Mouse (Mus musculus) embryonic facial prominence, embryonic 13.5 days (tissue): ENCODE data around the gene Mctp1. TPM values are rescaled to one million over a fixed set of nuclear protein-coding genes. Genes with fewer than 3 reads are reported as not detected.
A peak's percentile ranks its signal among the peaks of the same experiment; 100 is the strongest.
"Not testable (repeated sequence)": the region's sequence is repeated elsewhere in the genome, so short reads cannot be mapped to it uniquely, and the experiment has no call there.

ENCODE experiments used
- ATAC-seq: fragments of 200-750 bp; cut with Nextera tagmentation; 2 replicates; pipeline ENCODE4 v1.8.0; 2017; ENCODE audit warnings: low read depth; ENCODE audit not compliant: insufficient number of reproducible peaks, insufficient read depth, low FRiP score, low TSS enrichment
- H3K27ac ChIP-seq: fragments of 300-500 bp; sonication (generic); 2 replicates; pipeline ENCODE4 v1.5.1; 2015; ENCODE audit warnings: moderate library complexity, mild to moderate bottlenecking, inconsistent platforms
- H3K27me3 ChIP-seq: fragments of 300-500 bp; sonication (generic); 2 replicates; pipeline ENCODE4 v1.6.1; 2015; ENCODE audit warnings: mild to moderate bottlenecking, inconsistent platforms
- H3K36me3 ChIP-seq: fragments of 300-500 bp; sonication (generic); 2 replicates; pipeline ENCODE4 v1.6.1; 2015; ENCODE audit warnings: mild to moderate bottlenecking, inconsistent platforms
- H3K4me1 ChIP-seq: fragments of 300-500 bp; sonication (generic); 2 replicates; pipeline ENCODE4 v1.6.1; 2015; ENCODE audit warnings: inconsistent platforms
- H3K4me2 ChIP-seq: fragments of 300-500 bp; sonication (generic); 2 replicates; pipeline ENCODE4 v1.6.1; 2015; ENCODE audit warnings: moderate library complexity, mild to moderate bottlenecking, inconsistent platforms
- H3K4me3 ChIP-seq: fragments of 300-500 bp; sonication (generic); 2 replicates; pipeline ENCODE4 v1.5.1; 2015; ENCODE audit warnings: mild to moderate bottlenecking, inconsistent platforms
- H3K9ac ChIP-seq: fragments of 300-500 bp; sonication (generic); 2 replicates; pipeline ENCODE4 v1.6.1; 2015; ENCODE audit warnings: mild to moderate bottlenecking, inconsistent platforms
- H3K9me3 ChIP-seq: fragments of 300-500 bp; sonication (generic); 2 replicates; pipeline ENCODE4 v1.6.1; 2016; ENCODE audit warnings: inconsistent platforms
- WGBS: fragments of 180-500 bp; shearing (Covaris S2); methylation state at CpG from one replicate; pipeline ENCODE4 v1.1.7; 2015; ENCODE audit warnings: mixed read lengths; 5-methylcytosine and 5-hydroxymethylcytosine counted together
- polyA plus RNA-seq: library from polyadenylated mRNA; unstranded; fragments of >200 nt; fragmentation: Nextera tagmentation; extraction: Ambion mirVana; gene quantifications from 2 replicates; pipeline ENCODE4 v1.2.1, GENCODE M21; 2015

The Mctp1 gene
- polyA plus RNA-seq, 1 experiment from 2014 or later = 0.66 TPM

DNA sequence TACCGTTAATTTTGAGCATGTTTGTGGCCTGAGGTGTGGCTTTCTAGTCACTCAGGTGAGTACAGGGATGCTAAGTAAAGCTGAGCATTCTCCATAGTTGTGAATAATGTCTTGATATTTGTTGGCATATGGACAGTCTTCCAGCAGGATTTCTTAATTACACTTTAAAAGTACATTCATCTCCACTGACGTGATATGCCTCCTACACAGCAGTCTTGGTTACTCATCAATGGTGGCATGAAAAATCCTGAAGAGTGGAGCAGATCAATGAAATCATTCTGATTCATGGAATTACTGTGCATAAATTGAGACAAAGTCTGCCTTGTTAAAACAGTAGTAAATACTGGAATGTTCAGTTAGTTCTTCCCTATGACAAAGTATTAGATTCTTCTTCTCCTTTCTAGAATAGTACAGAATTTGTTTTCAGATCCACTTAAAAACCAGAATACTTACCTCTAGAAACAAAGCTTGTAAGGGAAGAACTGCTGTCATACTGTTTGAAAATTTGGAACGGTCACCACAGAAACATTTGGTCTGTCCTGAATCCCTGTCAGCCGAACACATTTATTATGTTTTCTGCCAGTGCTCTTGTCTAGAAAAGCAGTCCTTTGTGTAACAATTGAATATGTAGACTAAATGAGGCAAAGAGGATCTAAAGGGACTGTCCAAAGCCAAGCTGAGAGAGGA lies 511.6 kb downstream of the Mctp1 start:
- Histone ChIP-seq H3K27ac (no peak overlapping the region), H3K4me3 (no peak overlapping the region), H3K4me1 (no peaks in the 10 kb centered on the region), H3K27me3 (no peaks in the 10 kb centered on the region), H3K36me3 (no peaks in the 10 kb centered on the region), H3K4me2 (no peak overlapping the region), H3K9me3 (no peaks in the 10 kb centered on the region), H3K9ac (no peak overlapping the region)
- ATAC-seq = no peak
- 82% methylated on average over 4 of the region's 4 CpGs for WGBS

- Histone ChIP-seq H3K4me2 (no peak overlapping the region), H3K9me3 (no peaks in the 10 kb centered on the region), H3K4me1 (no peaks in the 10 kb centered on the region), H3K36me3 (no peaks in the 10 kb centered on the region), H3K27me3 (no peaks in the 10 kb centered on the region), H3K4me3 (no peak overlapping the region), H3K27ac (no peak overlapping the region), H3K9ac (no peak overlapping the region)
- WGBS = 79% methylated on average over 1 of the region's 1 CpGs
- ATAC-seq = no peak
Measured at GRCm38 (mm10) chr13:76896457-76896790, 512.1 kb downstream of the Mctp1 start.

GRCm38 (mm10) chr13:76918321-76918720 lies 534.0 kb downstream of the Mctp1 start:
- Histone ChIP-seq H3K9me3 (no peaks in the 10 kb centered on the region), H3K4me2 (no peak overlapping the region), H3K9ac (no peak overlapping the region), H3K36me3 (no peaks in the 10 kb centered on the region), H3K4me3 (no peak overlapping the region), H3K27ac (no peak overlapping the region), H3K4me1 (no peaks in the 10 kb centered on the region), H3K27me3 (0 out of 2 replicates have a peak, but pooled peaks cover 2% of the 10 kb centered on the region)
- no peak for ATAC-seq
- 81% methylated on average over 1 of the region's 1 CpGs for WGBS

DNA sequence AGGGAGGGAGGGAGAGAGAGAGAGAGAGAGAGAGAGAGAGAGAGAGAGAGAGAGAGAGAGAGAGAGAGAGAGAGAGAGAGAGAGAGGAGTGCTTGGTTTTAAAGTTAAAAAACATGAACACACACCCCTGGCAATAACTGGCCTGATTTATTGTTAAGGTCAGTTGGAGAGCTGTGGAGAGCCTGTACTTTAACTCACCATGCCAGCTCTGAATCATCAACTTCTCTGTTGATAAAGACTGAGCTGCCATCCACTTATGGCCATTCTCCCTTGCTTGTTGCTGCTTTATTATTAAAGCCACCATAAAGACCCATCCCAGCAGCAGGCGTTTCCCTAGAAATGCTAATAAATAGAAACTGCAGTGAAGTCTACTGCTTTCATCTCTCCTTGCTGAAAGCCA lies 542.5 kb downstream of the Mctp1 start:
- no peaks in the 10 kb centered on the region for H3K9me3 ChIP-seq
- H3K4me2 ChIP-seq = no peak overlapping the region
- 47% methylated on average over 1 of the region's 1 CpGs for WGBS
- H3K36me3 ChIP-seq = no peaks in the 10 kb centered on the region
- H3K4me3 ChIP-seq = no peak overlapping the region
- peaks cover 9% of the 10 kb centered on the region for H3K4me1 ChIP-seq
- H3K27ac ChIP-seq = no peak overlapping the region
- H3K27me3 ChIP-seq = 0 out of 2 replicates have a peak, but pooled peaks cover 2% of the 10 kb centered on the region
- no peak overlapping the region for H3K9ac ChIP-seq
- ATAC-seq = no peak

DNA sequence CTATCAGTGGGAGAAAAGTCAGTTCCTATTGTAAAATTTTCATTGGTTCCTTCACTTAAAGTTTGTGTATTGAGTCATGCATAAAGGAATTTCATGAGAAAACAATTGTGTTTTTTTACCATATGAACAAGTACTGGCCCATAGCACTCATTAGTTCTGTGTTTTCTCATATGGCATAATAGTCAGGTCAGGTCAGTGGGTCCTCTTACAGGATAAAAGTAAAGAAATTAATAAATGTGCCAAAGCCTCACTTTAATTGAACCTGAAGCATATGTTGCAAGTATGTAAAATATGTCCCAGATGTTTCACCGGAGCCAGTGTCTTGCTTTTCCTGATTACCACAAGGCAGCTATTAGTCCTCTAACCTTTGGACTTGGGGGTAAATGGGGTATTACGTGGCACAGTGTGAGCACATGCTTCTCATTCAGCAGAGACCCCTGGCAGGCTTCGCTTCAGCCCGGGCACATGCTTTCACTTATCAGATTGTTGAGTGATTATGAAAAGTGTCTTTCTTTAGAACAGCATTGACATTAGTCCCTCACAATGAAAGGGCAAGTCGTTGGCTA lies 543.6 kb downstream of the Mctp1 start:
- Histone ChIP-seq H3K36me3 (no peaks in the 10 kb centered on the region), H3K4me1 (peaks cover 9% of the 10 kb centered on the region), H3K4me3 (no peak overlapping the region), H3K4me2 (no peak overlapping the region), H3K27me3 (no peaks in the 10 kb centered on the region), H3K9me3 (no peaks in the 10 kb centered on the region), H3K27ac (no peak overlapping the region), H3K9ac (no peak overlapping the region)
- no peak for ATAC-seq
- 17% methylated on average over 5 of the region's 5 CpGs for WGBS

DNA sequence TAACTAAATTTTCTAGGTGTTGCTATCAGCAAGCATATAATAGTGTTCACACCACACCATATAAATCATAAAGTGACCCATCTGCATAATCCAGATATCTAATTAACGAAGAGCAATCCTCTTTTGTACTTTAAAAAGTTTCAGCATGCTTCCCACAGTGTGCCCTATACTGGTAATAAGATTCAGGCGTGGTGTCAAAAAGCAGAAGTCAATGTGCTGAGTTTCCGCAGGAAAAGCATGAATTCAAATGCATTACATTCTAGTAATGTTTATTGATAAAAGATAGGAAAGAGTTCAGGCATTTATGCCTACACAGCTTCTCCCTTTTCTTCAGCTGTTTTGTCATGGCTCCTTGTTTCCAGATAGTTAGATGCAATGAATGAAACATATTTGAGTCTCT lies 544.8 kb downstream of the Mctp1 start:
- H3K9ac ChIP-seq = no peak overlapping the region
- no peak overlapping the region for H3K4me3 ChIP-seq
- H3K27ac ChIP-seq = no peak overlapping the region
- 67% methylated on average over 3 of the region's 3 CpGs for WGBS
- no peaks in the 10 kb centered on the region for H3K36me3 ChIP-seq
- no peak for ATAC-seq
- H3K4me1 ChIP-seq = peaks cover 9% of the 10 kb centered on the region
- H3K4me2 ChIP-seq = no peak overlapping the region
- no peaks in the 10 kb centered on the region for H3K27me3 ChIP-seq
- no peaks in the 10 kb centered on the region for H3K9me3 ChIP-seq

- no peaks in the 10 kb centered on the region for H3K9me3 ChIP-seq
- 51% methylated on average over 5 of the region's 5 CpGs for WGBS
Measured at GRCm38 (mm10) chr13:76932933-76933332, 548.6 kb downstream of the Mctp1 start.

DNA sequence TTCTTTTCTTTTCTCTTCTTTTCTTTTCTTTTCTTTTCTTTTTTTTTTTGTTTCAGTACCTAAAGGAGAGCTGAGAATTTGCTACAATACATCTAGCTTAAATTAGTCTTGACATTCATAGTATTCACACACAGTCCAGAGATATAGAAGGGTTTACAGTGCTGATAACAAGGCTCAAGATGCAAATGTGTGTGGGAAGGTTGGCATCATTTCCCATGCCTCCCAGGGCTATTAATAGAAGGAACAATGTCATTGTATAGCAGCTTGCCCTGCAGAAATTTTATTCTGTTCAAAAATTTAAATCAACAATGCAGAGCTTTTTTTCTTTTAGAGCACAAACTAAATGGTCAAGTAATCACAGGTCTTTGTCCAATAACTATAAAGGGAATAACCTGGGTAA lies 564.9 kb downstream of the Mctp1 start:
- H3K36me3 ChIP-seq = no peaks in the 10 kb centered on the region
- H3K4me3 ChIP-seq = no peak overlapping the region
- ATAC-seq = no peak
- H3K4me1 ChIP-seq = no peaks in the 10 kb centered on the region
- H3K27me3 ChIP-seq = no peaks in the 10 kb centered on the region
- H3K9ac ChIP-seq = no peak overlapping the region
- no peaks in the 10 kb centered on the region for H3K9me3 ChIP-seq
- no peak overlapping the region for H3K4me2 ChIP-seq
- H3K27ac ChIP-seq = no peak overlapping the region

More at GRCm38 (mm10) chr13:76932933-76933332, 548.6 kb downstream of the Mctp1 start:
- Histone ChIP-seq H3K36me3 (no peaks in the 10 kb centered on the region), H3K27me3 (no peaks in the 10 kb centered on the region), H3K9ac (no peak overlapping the region), H3K4me3 (no peak overlapping the region), H3K4me1 (peaks cover 3% of the 10 kb centered on the region), H3K4me2 (no peak overlapping the region), H3K27ac (no peak overlapping the region)
- no peak for ATAC-seq

DNA sequence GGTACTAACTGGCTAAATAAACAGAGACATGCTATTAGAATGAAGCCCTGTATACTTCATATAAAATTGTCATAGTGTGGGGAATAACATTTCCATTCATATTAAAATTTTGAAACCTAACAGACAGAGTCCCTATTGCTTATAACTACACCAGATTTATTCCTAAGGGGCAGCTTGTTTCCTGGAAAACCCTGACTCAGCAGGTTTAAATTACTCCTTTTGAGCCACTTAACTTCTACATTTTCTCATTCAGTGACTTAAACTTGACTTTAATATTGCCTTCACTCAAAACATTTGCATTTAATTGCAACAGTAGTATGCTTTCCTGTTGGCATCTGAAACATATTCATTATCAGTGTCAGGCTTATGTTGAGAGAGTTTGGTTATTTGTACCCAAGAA lies 583.3 kb downstream of the Mctp1 start:
- Histone ChIP-seq H3K27me3 (no peaks in the 10 kb centered on the region), H3K4me2 (no peak overlapping the region), H3K27ac (no peak overlapping the region), H3K9me3 (no peaks in the 10 kb centered on the region), H3K36me3 (no peaks in the 10 kb centered on the region), H3K9ac (no peak overlapping the region), H3K4me3 (no peak overlapping the region), H3K4me1 (0 out of 2 replicates have a peak, but pooled peaks cover 5% of the 10 kb centered on the region)
- ATAC-seq = no peak

DNA sequence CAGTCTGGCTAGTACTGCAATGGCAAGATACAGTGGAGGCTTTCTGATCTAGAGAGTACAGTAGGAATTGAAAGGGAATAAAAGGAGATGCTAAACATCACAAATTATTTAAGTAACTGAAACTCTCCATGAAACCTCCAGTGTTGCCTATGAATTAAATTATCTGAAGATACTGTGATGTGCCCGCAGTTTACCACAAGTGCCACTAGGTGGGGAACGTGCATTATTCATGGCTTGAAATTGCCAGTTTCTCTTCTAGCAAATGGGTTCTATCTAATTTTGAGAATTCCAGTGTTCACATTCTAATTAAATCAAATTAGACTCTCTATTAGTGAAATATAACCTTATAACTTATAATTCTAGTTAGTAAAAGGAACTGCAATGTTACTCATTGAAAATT lies 585.1 kb downstream of the Mctp1 start:
- no peak for ATAC-seq
- H3K9ac ChIP-seq = no peak overlapping the region
- 5% methylated on average over 2 of the region's 2 CpGs for WGBS

DNA sequence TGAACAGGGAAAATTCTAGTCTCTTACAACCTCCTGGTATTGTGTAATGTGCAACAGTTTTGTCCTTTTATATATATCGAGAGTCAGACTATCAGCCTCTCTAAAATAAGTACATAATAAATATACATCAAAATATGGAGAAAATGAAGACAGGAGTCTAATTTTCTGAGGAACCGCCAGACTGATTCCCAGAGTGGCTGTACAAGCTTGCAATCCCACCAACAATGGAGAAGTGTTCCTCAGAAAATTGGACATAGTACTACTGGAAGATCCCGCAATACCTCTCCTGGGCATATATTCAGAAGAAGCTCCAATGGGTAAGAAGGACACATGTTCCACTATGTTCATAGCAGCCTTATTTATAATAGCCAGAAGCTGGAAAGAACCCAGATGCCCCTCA lies 586.7 kb downstream of the Mctp1 start:
- H3K27ac ChIP-seq, H3K27me3 ChIP-seq, H3K4me3 ChIP-seq, H3K36me3 ChIP-seq, H3K9me3 ChIP-seq, H3K4me1 ChIP-seq, H3K9ac ChIP-seq, H3K4me2 ChIP-seq, ATAC-seq: not testable (repeated sequence)
- WGBS = 91% methylated on average over 3 of the region's 3 CpGs

More for the DNA sequence above, 585.1 kb downstream of the Mctp1 start:
- Histone ChIP-seq H3K4me3 (no peak overlapping the region), H3K9me3 (no peaks in the 10 kb centered on the region), H3K4me2 (no peak overlapping the region), H3K36me3 (no peaks in the 10 kb centered on the region), H3K27ac (no peak overlapping the region), H3K27me3 (no peaks in the 10 kb centered on the region; the same call in 1 of the 2 replicates), H3K4me1 (0 out of 2 replicates have a peak, but pooled peaks cover 5% of the 10 kb centered on the region)

- Histone ChIP-seq H3K36me3 (no peaks in the 10 kb centered on the region), H3K4me2 (0 out of 2 replicates have a peak overlapping the region, but pooled peaks have one; percentile 9), H3K27ac (no peak overlapping the region), H3K4me3 (no peak overlapping the region), H3K9ac (no peak overlapping the region), H3K4me1 (peaks cover 15% of the 10 kb centered on the region; the same call in 1 of the 2 replicates), H3K9me3 (no peaks in the 10 kb centered on the region), H3K27me3 (peaks cover 4% of the 10 kb centered on the region; the same call in 1 of the 2 replicates)
- 18% methylated on average over 3 of the region's 3 CpGs for WGBS
- ATAC-seq = no peak
Measured at GRCm38 (mm10) chr13:77002628-77003027, 618.3 kb downstream of the Mctp1 start.
